Mouse (Mus musculus) erythroblast, embryonic 14.5 days (primary cell): ENCODE measurements around the gene Irf1.

Source experiments
- GATA1 ChIP-seq: IDR thresholded peaks from 2 replicates; pipeline ENCODE4 v1.6.1; 2012; ENCODE audit warnings: low read length, inconsistent platforms, mixed read lengths
- TAL1 ChIP-seq: IDR thresholded peaks from 3 replicates; pipeline ENCODE4 v1.6.1; 2012; ENCODE audit warnings: low read length, inconsistent platforms, mixed read lengths

- no peak for TF ChIP-seq GATA1
- no peak for TF ChIP-seq TAL1
Observed at GRCm38 (mm10) chr11:53762426-53762825, 7.4 kb upstream of the Irf1 start.
